ENCODE assay signal across 10 mouse cellular contexts in the genomic region with DNA sequence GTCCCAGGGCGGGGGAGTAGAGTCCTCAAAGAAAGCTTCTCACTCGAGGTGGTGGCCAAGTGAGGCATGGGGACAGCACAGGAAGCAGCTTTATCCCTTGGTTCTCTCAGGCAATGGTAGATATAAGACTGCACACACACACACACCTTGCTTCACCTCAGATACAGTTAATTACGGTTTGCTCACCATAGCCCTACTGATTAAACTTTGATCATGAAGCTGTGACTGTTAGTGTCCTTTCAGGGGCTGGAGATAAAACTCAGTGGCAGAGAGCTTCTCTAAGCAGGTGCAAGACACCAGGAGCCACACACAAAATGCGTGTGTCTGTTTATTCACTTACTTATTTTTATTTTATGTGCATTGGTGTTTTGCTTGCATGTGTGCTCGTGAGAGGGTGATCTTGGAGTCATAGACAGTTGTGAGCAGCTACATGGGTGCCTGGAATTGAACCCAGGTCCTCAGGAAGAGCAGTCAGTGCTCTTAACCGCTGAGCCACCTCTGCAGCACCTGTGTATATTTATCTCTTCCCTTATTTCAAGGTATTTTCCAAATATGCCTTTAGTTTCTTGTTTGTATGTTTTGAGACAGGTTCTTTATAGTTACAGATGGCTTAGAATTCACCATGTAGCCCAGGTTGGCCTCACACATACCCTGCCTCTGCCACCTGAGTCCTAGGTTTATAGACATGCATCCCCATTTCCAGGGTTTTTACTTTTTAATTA. TPM values are rescaled to one million over a fixed set of nuclear protein-coding genes. Genes with fewer than 3 reads are reported as not detected.
DNase-seq lines count a peak whose midpoint lies in the region; ATAC-seq lines count a peak whose summit lies in the region.
"Had no signal": no experiment of that assay in that cellular context is flagged by ENCODE, and none has a peak within 500 bp of the region (broad histone marks: within the 10 kb centered on the region; RNA-seq: fewer than 3 reads in every experiment).

No protein-coding gene starts in this region.

- peaks cover 17% of the 10 kb centered on the region for H3K4me1 ChIP-seq in neural tube, embryonic 11.5 days (ENCODE audit: control insufficient read depth, insufficient read depth, low read length)
- peaks cover 6% of the 10 kb centered on the region for H3K4me1 ChIP-seq in hindbrain, embryonic 11.5 days (replicated peaks; ENCODE audit: control insufficient read depth, insufficient read depth, low read length)
- H3K4me1 ChIP-seq in liver, embryonic 16.5 days (ENCODE audit: control insufficient read depth, low read depth, low read length) = peaks cover 32% of the 10 kb centered on the region

- no peak overlapping the region for H3K9ac ChIP-seq in neural tube, embryonic 11.5 days (ENCODE audit: low read length)
- H3K9ac ChIP-seq in hindbrain, embryonic 11.5 days (ENCODE audit: low read depth, low read length) = no peak overlapping the region
- H3K9ac ChIP-seq in liver, embryonic 16.5 days (ENCODE audit: low read depth, low read length) = peak overlapping the region; percentile 46

- ATAC-seq in neural tube, embryonic 11.5 days (ENCODE audit: insufficient read depth, low FRiP score, low TSS enrichment) = no peak
- no peak for ATAC-seq in hindbrain, embryonic 11.5 days (ENCODE audit: low FRiP score)
- ATAC-seq in liver, embryonic 16.5 days (ENCODE audit: low read depth) = no peak

- peaks cover 2% of the 10 kb centered on the region; the same call in 1 of the 2 replicates for H3K36me3 ChIP-seq in neural tube, embryonic 11.5 days (ENCODE audit: control insufficient read depth, insufficient read depth, low read length)
- H3K36me3 ChIP-seq in hindbrain, embryonic 11.5 days (ENCODE audit: control insufficient read depth, insufficient read depth, low read length) = no peaks in the 10 kb centered on the region
- H3K36me3 ChIP-seq in liver, embryonic 16.5 days (ENCODE audit: control insufficient read depth, insufficient read depth) = no peaks in the 10 kb centered on the region

- no peaks in the 10 kb centered on the region for H3K27me3 ChIP-seq in neural tube, embryonic 11.5 days (ENCODE audit: control insufficient read depth, insufficient read depth, low read length)
- H3K27me3 ChIP-seq in hindbrain, embryonic 11.5 days (ENCODE audit: control insufficient read depth, insufficient read depth, low read length) = no peaks in the 10 kb centered on the region
- H3K27me3 ChIP-seq in liver, embryonic 16.5 days (ENCODE audit: control insufficient read depth, insufficient read depth, low read depth, low read length) = no peaks in the 10 kb centered on the region

- H3K4me2 ChIP-seq in neural tube, embryonic 11.5 days (ENCODE audit: low read depth) = 0 out of 2 replicates have a peak overlapping the region, but pooled peaks have one; percentile 48
- H3K4me2 ChIP-seq in hindbrain, embryonic 11.5 days (replicated peaks; ENCODE audit: low read depth, low read length) = 0 out of 2 replicates have a peak overlapping the region, but pooled peaks have one; percentile 71
- peak overlapping the region; percentile 90 for H3K4me2 ChIP-seq in liver, embryonic 16.5 days (ENCODE audit: low read depth, low read length)

- no peak for DNase-seq in neural tube, embryonic 11.5 days (ENCODE audit: low spot score)
- no peak for DNase-seq in neural tube, embryonic 10.5 days (ENCODE audit: extremely low spot score, low spot score)
- no peak for DNase-seq in hindbrain, embryonic 11.5 days (ENCODE audit: low spot score)
- no peak for DNase-seq in right cerebral cortex, postnatal 10 days (ENCODE audit: low spot score in 2 of 2)
- DNase-seq in left cerebral cortex, postnatal 36 days (ENCODE audit: low spot score in 2 of 2) = no peak
- DNase-seq in cerebellum, adult 11-12 months = no peak
- no peak for DNase-seq in spleen, postnatal 36 days (ENCODE audit: low spot score in 2 of 2)
- DNase-seq: kidney, postnatal 4 days; thymus, adult 18-20 months had no signal

- intact Hi-C loops in left cerebral cortex, postnatal 36 days (cut with DNase I) = no loop called here

- no peaks in the 10 kb centered on the region for H3K9me3 ChIP-seq in neural tube, embryonic 11.5 days (ENCODE audit: control insufficient read depth, low read length)
- H3K9me3 ChIP-seq in hindbrain, embryonic 11.5 days (ENCODE audit: control insufficient read depth, low read length) = no peaks in the 10 kb centered on the region
- no peaks in the 10 kb centered on the region for H3K9me3 ChIP-seq in liver, embryonic 16.5 days (replicated peaks; ENCODE audit: control insufficient read depth, low read length)

- no peak overlapping the region for H3K27ac ChIP-seq in neural tube, embryonic 11.5 days (ENCODE audit: low read depth, low read length)
- H3K27ac ChIP-seq in hindbrain, embryonic 11.5 days (ENCODE audit: low read depth, low read length) = no peak overlapping the region
- peak overlapping the region; percentile 60; the same call in 1 of the 2 replicates for H3K27ac ChIP-seq in liver, embryonic 16.5 days (ENCODE audit: low read length)

- WGBS in neural tube, embryonic 11.5 days = 76% methylated on average over 6 of the region's 6 CpGs
- WGBS in hindbrain, embryonic 11.5 days = 69% methylated on average over 6 of the region's 6 CpGs
- WGBS in liver, embryonic 16.5 days (ENCODE audit: insufficient replicate concordance) = 36% methylated on average over 6 of the region's 6 CpGs

- H3K4me3 ChIP-seq in neural tube, embryonic 11.5 days (ENCODE audit: low read depth, low read length) = no peak overlapping the region
- no peak overlapping the region for H3K4me3 ChIP-seq in hindbrain, embryonic 11.5 days (ENCODE audit: low read depth, low read length)
- H3K4me3 ChIP-seq in liver, embryonic 16.5 days (ENCODE audit: low read depth, low read length) = peak overlapping the region; percentile 81

RNA-seq across cellular contexts. Expression of a gene that starts 2.2 kb away (rescaled TPM):
- 66.1 and 71.4 TPM in 2 replicates for polyA plus RNA-seq in neural tube, embryonic 11.5 days (2014; fragmentation: Nextera tagmentation; extraction: Ambion mirVana)
- polyA plus RNA-seq in hindbrain, embryonic 11.5 days (2014; fragmentation: Nextera tagmentation; extraction: Ambion mirVana) = 64.3 and 68.7 TPM in 2 replicates
- 34.8 and 37.8 TPM in 2 replicates for polyA plus RNA-seq in liver, embryonic 16.5 days (2015; fragmentation: Nextera tagmentation; extraction: Ambion mirVana)
- 10 to 100 TPM; 41.0 to 45.8 TPM for total RNA-seq in left cerebral cortex, postnatal 36 days (2021)

RNA-seq across cellular contexts. Expression of a gene that starts 52.0 kb away (rescaled TPM):
- polyA plus RNA-seq in neural tube, embryonic 11.5 days (2014; fragmentation: Nextera tagmentation; extraction: Ambion mirVana) = 6.3 and 6.7 TPM in 2 replicates
- polyA plus RNA-seq in hindbrain, embryonic 11.5 days (2014; fragmentation: Nextera tagmentation; extraction: Ambion mirVana) = 6.8 and 7.1 TPM in 2 replicates
- 2.3 and 2.6 TPM in 2 replicates for polyA plus RNA-seq in liver, embryonic 16.5 days (2015; fragmentation: Nextera tagmentation; extraction: Ambion mirVana)
- 10 to 100 TPM; 70.7 to 82.7 TPM for total RNA-seq in left cerebral cortex, postnatal 36 days (2021)
